Mouse (Mus musculus): ENCODE measurements around the gene Ppp1r37. TPM values are rescaled to one million over a fixed set of nuclear protein-coding genes. Genes with fewer than 3 reads are reported as not detected.
A peak's percentile ranks its signal among the peaks of the same experiment; 100 is the strongest.

Gene Ppp1r37
- polyA plus RNA-seq, 1 experiment from 2014 or later, result 21.9 TPM

- H3K4me2 ChIP-seq (replicated peaks; ENCODE audit: low read depth, low read length), result peak overlapping the region; percentile 94
- peaks cover 32% of the 10 kb centered on the region for H3K4me1 ChIP-seq (ENCODE audit: insufficient read depth, low read length)
- peak overlapping the region; percentile 90 for H3K27ac ChIP-seq (ENCODE audit: low read length)
- H3K4me3 ChIP-seq (ENCODE audit: low read length), result peak overlapping the region; percentile 84
- H3K27me3 ChIP-seq (ENCODE audit: insufficient read depth, low read length), result peaks cover 24% of the 10 kb centered on the region
- WGBS, result under 1% methylated on average over 53 of the region's 53 CpGs
- peaks cover 15% of the 10 kb centered on the region for H3K36me3 ChIP-seq (ENCODE audit: insufficient read depth, low read length)
- ATAC-seq (ENCODE audit: low FRiP score, low TSS enrichment), result peak; percentile 88
- peak overlapping the region; percentile 80 for H3K9ac ChIP-seq (replicated peaks; ENCODE audit: low read length)
- no peaks in the 10 kb centered on the region for H3K9me3 ChIP-seq (ENCODE audit: low read length)
Observed at GRCm38 (mm10) chr7:19572926-19573775, 10.3 kb upstream of the Ppp1r37 start.

GRCm38 (mm10) chr7:19569647-19570046 is 6.8 kb upstream of the Ppp1r37 start:
- H3K9me3 ChIP-seq (ENCODE audit: low read length), result no peaks in the 10 kb centered on the region
- H3K27me3 ChIP-seq (ENCODE audit: insufficient read depth, low read length), result no peaks in the 10 kb centered on the region
- 81% methylated on average over 3 of the region's 3 CpGs for WGBS
- peaks cover 18% of the 10 kb centered on the region for H3K4me1 ChIP-seq (ENCODE audit: insufficient read depth, low read length)
- H3K4me3 ChIP-seq (ENCODE audit: low read length), result no peak overlapping the region
- H3K9ac ChIP-seq (replicated peaks; ENCODE audit: low read length), result no peak overlapping the region
- H3K4me2 ChIP-seq (replicated peaks; ENCODE audit: low read depth, low read length), result no peak overlapping the region
- H3K36me3 ChIP-seq (ENCODE audit: insufficient read depth, low read length), result peaks cover 28% of the 10 kb centered on the region
- no peak for ATAC-seq (ENCODE audit: low FRiP score, low TSS enrichment)
- H3K27ac ChIP-seq (ENCODE audit: low read length), result no peak overlapping the region

- Histone ChIP-seq H3K4me2 (replicated peaks; ENCODE audit: low read depth, low read length) (no peak overlapping the region), H3K36me3 (ENCODE audit: insufficient read depth, low read length) (peaks cover 35% of the 10 kb centered on the region)
- 89% methylated on average over 8 of the region's 8 CpGs for WGBS
Observed at GRCm38 (mm10) chr7:19567426-19567825, 4.5 kb upstream of the Ppp1r37 start.

GRCm38 (mm10) chr7:19565803-19566202 is 2.9 kb upstream of the Ppp1r37 start:
- ATAC-seq (ENCODE audit: low FRiP score, low TSS enrichment), result no peak
- no peaks in the 10 kb centered on the region for H3K27me3 ChIP-seq (ENCODE audit: insufficient read depth, low read length)
- no peak overlapping the region for H3K27ac ChIP-seq (ENCODE audit: low read length)
- peaks cover 34% of the 10 kb centered on the region for H3K36me3 ChIP-seq (ENCODE audit: insufficient read depth, low read length)
- 100% methylated on average over 2 of the region's 2 CpGs for WGBS
- H3K4me2 ChIP-seq (replicated peaks; ENCODE audit: low read depth, low read length), result no peak overlapping the region
- peaks cover 5% of the 10 kb centered on the region for H3K9me3 ChIP-seq (ENCODE audit: low read length)
- H3K4me3 ChIP-seq (ENCODE audit: low read length), result no peak overlapping the region
- H3K4me1 ChIP-seq (ENCODE audit: insufficient read depth, low read length), result peaks cover 10% of the 10 kb centered on the region
- no peak overlapping the region for H3K9ac ChIP-seq (replicated peaks; ENCODE audit: low read length)

More at GRCm38 (mm10) chr7:19567426-19567825, 4.5 kb upstream of the Ppp1r37 start:
- no peak for ATAC-seq (ENCODE audit: low FRiP score, low TSS enrichment)
- Histone ChIP-seq H3K27me3 (ENCODE audit: insufficient read depth, low read length) (no peaks in the 10 kb centered on the region), H3K4me1 (ENCODE audit: insufficient read depth, low read length) (peaks cover 18% of the 10 kb centered on the region), H3K9ac (replicated peaks; ENCODE audit: low read length) (no peak overlapping the region), H3K4me3 (ENCODE audit: low read length) (no peak overlapping the region), H3K27ac (ENCODE audit: low read length) (no peak overlapping the region), H3K9me3 (ENCODE audit: low read length) (peaks cover 5% of the 10 kb centered on the region)

- H3K27ac ChIP-seq (ENCODE audit: low read length), result no peak overlapping the region
- no peak overlapping the region for H3K4me2 ChIP-seq (replicated peaks; ENCODE audit: low read depth, low read length)
- no peak overlapping the region for H3K9ac ChIP-seq (replicated peaks; ENCODE audit: low read length)
- H3K27me3 ChIP-seq (ENCODE audit: insufficient read depth, low read length), result no peaks in the 10 kb centered on the region
- peaks cover 23% of the 10 kb centered on the region for H3K4me1 ChIP-seq (ENCODE audit: insufficient read depth, low read length)
- H3K36me3 ChIP-seq (ENCODE audit: insufficient read depth, low read length), result peaks cover 24% of the 10 kb centered on the region
- no peak overlapping the region for H3K4me3 ChIP-seq (ENCODE audit: low read length)
- peaks cover 5% of the 10 kb centered on the region for H3K9me3 ChIP-seq (ENCODE audit: low read length)
- no peak for ATAC-seq (ENCODE audit: low FRiP score, low TSS enrichment)
- WGBS, result 94% methylated on average over 4 of the region's 4 CpGs
Observed at GRCm38 (mm10) chr7:19564455-19564854, 1.6 kb upstream of the Ppp1r37 start.

GRCm38 (mm10) chr7:19563884-19564283 is 1.0 kb upstream of the Ppp1r37 start:
- ATAC-seq (ENCODE audit: low FRiP score, low TSS enrichment), result no peak
- Histone ChIP-seq H3K27ac (ENCODE audit: low read length) (no peak overlapping the region), H3K9ac (replicated peaks; ENCODE audit: low read length) (no peak overlapping the region; the same call in 1 of the 2 replicates), H3K4me1 (ENCODE audit: insufficient read depth, low read length) (peaks cover 29% of the 10 kb centered on the region), H3K36me3 (ENCODE audit: insufficient read depth, low read length) (peaks cover 19% of the 10 kb centered on the region), H3K4me3 (ENCODE audit: low read length) (no peak overlapping the region), H3K4me2 (replicated peaks; ENCODE audit: low read depth, low read length) (no peak overlapping the region), H3K9me3 (ENCODE audit: low read length) (peaks cover 5% of the 10 kb centered on the region), H3K27me3 (ENCODE audit: insufficient read depth, low read length) (no peaks in the 10 kb centered on the region)
- 81% methylated on average over 3 of the region's 3 CpGs for WGBS

- H3K4me2 ChIP-seq (replicated peaks; ENCODE audit: low read depth, low read length), result peak overlapping the region; percentile 81
- peak overlapping the region; percentile 99 for H3K4me3 ChIP-seq (ENCODE audit: low read length)
- H3K9ac ChIP-seq (replicated peaks; ENCODE audit: low read length), result peak overlapping the region; percentile 96
- H3K36me3 ChIP-seq (ENCODE audit: insufficient read depth, low read length), result peaks cover 21% of the 10 kb centered on the region
- peak overlapping the region; percentile 94 for H3K27ac ChIP-seq (ENCODE audit: low read length)
- WGBS, result under 1% methylated on average over 91 of the region's 102 CpGs
- H3K9me3 ChIP-seq (ENCODE audit: low read length), result peaks cover 5% of the 10 kb centered on the region
- H3K4me1 ChIP-seq (ENCODE audit: insufficient read depth, low read length), result peaks cover 37% of the 10 kb centered on the region
- peak; percentile 85 for ATAC-seq (ENCODE audit: low FRiP score, low TSS enrichment)
- no peaks in the 10 kb centered on the region for H3K27me3 ChIP-seq (ENCODE audit: insufficient read depth, low read length)
Observed at GRCm38 (mm10) chr7:19561765-19562642, 872 bp downstream of the Ppp1r37 start.

GRCm38 (mm10) chr7:19561431-19561764 is 1.5 kb downstream of the Ppp1r37 start:
- Histone ChIP-seq H3K4me2 (replicated peaks; ENCODE audit: low read depth, low read length) (peak overlapping the region; percentile 81), H3K9ac (replicated peaks; ENCODE audit: low read length) (peak overlapping the region; percentile 96), H3K27me3 (ENCODE audit: insufficient read depth, low read length) (no peaks in the 10 kb centered on the region), H3K9me3 (ENCODE audit: low read length) (peaks cover 5% of the 10 kb centered on the region), H3K27ac (ENCODE audit: low read length) (peak overlapping the region; percentile 94), H3K36me3 (ENCODE audit: insufficient read depth, low read length) (peaks cover 21% of the 10 kb centered on the region), H3K4me1 (ENCODE audit: insufficient read depth, low read length) (peaks cover 37% of the 10 kb centered on the region), H3K4me3 (ENCODE audit: low read length) (peak overlapping the region; percentile 99)
- WGBS, result under 1% methylated on average over 11 of the region's 11 CpGs
- no peak for ATAC-seq (ENCODE audit: low FRiP score, low TSS enrichment)

GRCm38 (mm10) chr7:19560491-19561260 is 2.2 kb downstream of the Ppp1r37 start:
- Histone ChIP-seq H3K4me3 (ENCODE audit: low read length) (peak overlapping the region; percentile 99), H3K4me1 (ENCODE audit: insufficient read depth, low read length) (peaks cover 37% of the 10 kb centered on the region), H3K9me3 (ENCODE audit: low read length) (peaks cover 5% of the 10 kb centered on the region), H3K4me2 (replicated peaks; ENCODE audit: low read depth, low read length) (peak overlapping the region; percentile 81), H3K9ac (replicated peaks; ENCODE audit: low read length) (peak overlapping the region; percentile 96), H3K27me3 (ENCODE audit: insufficient read depth, low read length) (no peaks in the 10 kb centered on the region), H3K36me3 (ENCODE audit: insufficient read depth, low read length) (peaks cover 21% of the 10 kb centered on the region), H3K27ac (ENCODE audit: low read length) (peak overlapping the region; percentile 94; the same call in 1 of the 2 replicates)
- ATAC-seq (ENCODE audit: low FRiP score, low TSS enrichment), result no peak
- WGBS, result 18% methylated on average over 11 of the region's 11 CpGs
